Mouse (Mus musculus) lung, adult 2 months (tissue): ENCODE results near the gene Spi1.

Source experiments
- CTCF ChIP-seq: fragments of 200-500 bp; IDR thresholded peaks from 2 replicates; pipeline ENCODE4 v1.5.1; 2011; ENCODE audit warnings: mild to moderate bottlenecking, low read length, control low read depth; ENCODE audit not compliant: insufficient read depth
- POLR2A ChIP-seq: fragments of 200-500 bp; IDR thresholded peaks from 2 replicates; pipeline ENCODE4 v1.6.1; 2011; ENCODE audit warnings: low read depth, mild to moderate bottlenecking, control low read depth, low read length, borderline replicate concordance; ENCODE audit errors: extremely low read depth

- TF ChIP-seq POLR2A = no peak
- no peak for TF ChIP-seq CTCF
These were observed 13.9 kb upstream of the Spi1 start for GRCm38 (mm10) chr2:91068162-91068871.
